Mouse (Mus musculus) heart, adult 2 months (tissue): ENCODE data around the gene Snrpd3.

ENCODE experiments used
- CTCF ChIP-seq: fragments of 200-600 bp; IDR thresholded peaks from 2 replicates; pipeline ENCODE4 v1.8.1; 2022; ENCODE audit warnings: antibody characterized with exemption, mild to moderate bottlenecking, moderate library complexity
- EP300 ChIP-seq: fragments of 200-500 bp; IDR thresholded peaks from 2 replicates; pipeline ENCODE4 v1.6.1; 2011; ENCODE audit warnings: low read depth, low read length, control low read depth; ENCODE audit not compliant: insufficient read depth

- TF ChIP-seq CTCF (no peak), EP300 (no peak)
These were observed 21.4 kb upstream of the Snrpd3 start for GRCm38 (mm10) chr10:75495921-75496320.
